Mouse (Mus musculus): ENCODE measurements around the gene Gm10570.

DNA sequence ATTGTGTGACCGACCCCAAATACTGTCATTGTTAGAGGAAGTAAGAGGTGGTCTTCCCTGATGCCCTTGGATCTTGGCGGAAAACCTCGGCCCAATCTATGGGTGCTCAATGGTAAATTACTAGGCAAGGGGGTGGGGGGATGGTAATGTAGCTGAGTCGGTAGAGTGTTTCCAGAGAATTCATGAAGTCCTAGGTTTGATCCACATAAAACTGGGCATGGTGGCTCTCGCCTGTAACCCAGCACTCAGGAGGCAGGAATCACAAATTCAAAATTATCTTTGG is 32.7 kb downstream of the Gm10570 start:
- TF ChIP-seq EP300 (IDR thresholded peaks at IDR 0.05) (no peak), CTCF (IDR thresholded peaks at IDR 0.05) (no peak)
